Mouse (Mus musculus) bone marrow macrophage, adult 2 months (primary cell): Measurements from ENCODE around the gene Hist1h2bl.

ENCODE experiments used
- CTCF ChIP-seq: IDR thresholded peaks from 2 replicates; pipeline ENCODE4 v1.5.1; 2012; ENCODE audit warnings: low read depth, mild to moderate bottlenecking, low read length, moderate library complexity
- POLR2A ChIP-seq: IDR thresholded peaks from 2 replicates; pipeline ENCODE4 v1.6.1; 2012; ENCODE audit warnings: mild to moderate bottlenecking, low read depth, low read length, borderline replicate concordance

- TF ChIP-seq POLR2A (no peak), CTCF (no peak)
Measured at GRCm38 (mm10) chr13:21755707-21756106, 39.8 kb upstream of the Hist1h2bl start.
